Mouse (Mus musculus): Measurements from ENCODE around the gene Fer.

Fer gene

GRCm38 (mm10) chr17:63988710-63989109 is 125.8 kb downstream of the Fer start:
- no peak for DNase-seq

- no peak for DNase-seq
Observed at GRCm38 (mm10) chr17:63991160-63991559, 128.3 kb downstream of the Fer start.

- DNase-seq, result peak; percentile 54
Observed at GRCm38 (mm10) chr17:63995921-63996320, 133.1 kb downstream of the Fer start.

- no peak for DNase-seq
Observed at GRCm38 (mm10) chr17:63997643-63998042, 134.8 kb downstream of the Fer start.

- peak; percentile 8 for DNase-seq
Observed at GRCm38 (mm10) chr17:64003444-64003843, 140.6 kb downstream of the Fer start.

DNA sequence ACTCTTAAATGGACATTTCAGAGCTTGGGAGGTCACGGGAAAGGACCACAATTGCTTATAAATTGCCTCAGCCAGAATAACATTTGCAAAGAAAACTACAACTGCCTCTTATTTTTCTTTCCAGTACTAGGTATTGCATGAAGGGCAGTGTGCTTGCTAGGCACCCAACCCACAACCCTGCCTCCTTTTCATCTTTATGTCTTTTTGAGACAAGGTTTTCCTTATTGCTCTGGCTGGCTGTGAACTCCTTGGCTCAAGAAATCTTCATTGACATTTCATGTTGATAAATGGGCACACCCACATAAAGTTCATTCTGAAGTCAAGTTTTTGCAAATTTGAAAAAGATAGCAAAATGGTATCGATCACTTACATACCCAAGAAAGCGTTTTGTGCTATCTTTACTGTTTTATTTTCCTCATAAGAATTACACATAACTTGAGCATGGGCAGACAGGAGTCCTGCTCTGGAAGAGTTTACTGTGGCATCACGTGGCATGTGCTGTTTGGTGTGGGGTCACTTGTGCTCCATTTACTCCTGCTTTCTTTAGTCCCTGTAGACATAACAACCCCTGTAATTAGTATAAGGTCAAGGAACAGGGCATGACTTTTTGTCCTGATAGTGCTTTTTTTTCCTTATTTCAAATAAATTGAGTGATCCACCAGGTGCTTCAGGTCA is 142.8 kb downstream of the Fer start:
- no peak for DNase-seq

DNA sequence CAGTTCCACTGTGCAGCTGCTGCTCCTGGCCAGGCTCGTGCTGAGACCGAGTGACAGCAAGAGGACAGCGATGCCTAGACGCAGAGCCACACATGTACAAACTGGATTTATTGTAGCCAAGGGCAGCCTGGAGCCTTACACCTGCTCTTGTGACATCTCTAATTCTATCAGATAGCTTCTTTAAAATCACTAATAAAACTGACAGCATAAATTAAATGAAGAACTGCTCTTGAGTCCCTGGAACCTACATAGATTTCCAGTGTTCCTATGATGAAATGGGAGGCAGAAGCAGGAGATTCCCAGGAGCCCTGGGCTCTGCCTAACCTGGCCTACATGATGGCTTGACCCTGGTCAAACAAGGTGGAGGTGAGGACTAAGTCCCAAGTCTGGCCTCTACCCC is 153.7 kb downstream of the Fer start:
- DNase-seq, result no peak

DNA sequence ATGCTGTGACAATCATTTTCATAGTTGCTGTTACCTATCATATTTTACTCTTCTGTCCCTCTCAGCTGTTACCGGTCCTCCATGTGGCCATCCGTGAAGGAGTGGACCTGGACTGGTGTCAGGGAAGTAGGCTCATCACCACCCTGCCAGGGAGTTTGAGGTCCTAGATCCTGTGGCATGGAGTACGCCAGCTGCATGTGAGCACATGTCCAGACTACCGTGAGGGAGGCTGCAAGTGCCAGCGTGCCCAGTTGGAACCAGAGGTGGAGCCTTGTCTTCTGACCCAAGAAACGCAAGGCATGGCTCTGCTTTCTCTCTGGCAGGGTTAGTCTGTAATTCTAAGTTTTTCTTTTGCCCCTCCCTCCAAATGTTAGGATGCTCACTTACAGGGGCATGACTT is 155.4 kb downstream of the Fer start:
- no peak for DNase-seq

DNA sequence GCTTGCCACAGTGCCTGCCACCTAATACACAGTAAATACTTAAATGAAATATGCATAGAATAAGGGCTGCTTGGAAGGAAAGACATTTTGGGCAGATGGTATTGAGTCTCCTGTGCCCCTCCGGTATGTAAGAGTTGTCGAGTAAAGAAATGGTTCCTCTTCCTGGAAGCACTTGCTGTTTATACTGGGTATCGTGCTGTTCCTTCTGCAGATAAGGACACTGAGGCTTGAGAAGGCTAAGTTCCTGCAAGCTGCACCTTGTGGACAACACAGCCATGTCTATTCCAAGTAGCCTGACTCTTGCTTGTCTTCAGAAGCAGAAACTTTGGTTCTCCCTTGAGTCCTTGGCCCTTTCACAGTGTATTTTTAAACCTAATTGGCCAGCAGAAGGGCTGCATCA is 156.0 kb downstream of the Fer start:
- DNase-seq, result no peak

- DNase-seq, result no peak
Observed at GRCm38 (mm10) chr17:64019646-64020045, 156.8 kb downstream of the Fer start.

- DNase-seq, result peak; percentile 20
Observed at GRCm38 (mm10) chr17:64026485-64026884, 163.6 kb downstream of the Fer start.

DNA sequence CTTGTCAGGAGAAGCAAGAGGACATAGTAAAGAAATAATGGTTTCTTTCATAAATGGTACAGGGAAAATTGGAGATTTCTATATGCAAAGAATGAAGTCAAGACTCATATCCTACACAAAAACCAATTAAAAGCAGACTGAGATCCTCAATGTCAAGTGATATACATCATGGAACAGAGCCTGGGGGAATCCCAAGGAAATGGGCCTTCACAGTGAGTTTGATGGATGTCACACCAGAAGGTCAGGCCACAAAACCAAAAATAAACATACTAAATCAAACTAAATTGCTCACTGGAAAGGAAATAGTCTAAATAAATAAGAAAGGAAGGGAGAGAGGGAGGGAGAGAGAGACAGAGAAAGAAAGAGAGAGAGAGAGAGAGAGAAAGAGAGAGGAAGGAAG is 178.9 kb downstream of the Fer start:
- no peak for DNase-seq

DNA sequence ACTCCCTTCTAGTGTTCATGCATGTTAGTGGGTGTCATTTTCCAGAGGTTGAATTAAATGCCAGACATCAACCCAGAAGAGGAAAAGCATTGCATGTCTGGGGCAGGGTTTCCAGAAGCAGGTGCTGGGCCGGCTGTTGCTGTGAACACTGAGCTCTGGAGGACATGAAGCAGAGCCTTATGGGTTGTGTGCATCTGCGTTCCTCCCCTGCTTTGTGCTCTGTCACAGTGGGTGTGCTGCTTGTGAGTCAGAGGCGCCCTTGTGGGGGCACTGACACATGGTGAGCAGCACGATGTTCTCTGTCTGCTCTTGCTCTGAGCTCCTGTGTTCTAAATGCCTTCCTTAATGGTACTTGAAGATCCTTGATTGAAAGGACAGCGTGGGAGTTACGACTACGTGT is 182.5 kb downstream of the Fer start:
- DNase-seq, result no peak

GRCm38 (mm10) chr17:64046557-64046956 is 183.7 kb downstream of the Fer start:
- no peak for DNase-seq

GRCm38 (mm10) chr17:64050911-64051310 is 188.0 kb downstream of the Fer start:
- DNase-seq, result no peak

DNA sequence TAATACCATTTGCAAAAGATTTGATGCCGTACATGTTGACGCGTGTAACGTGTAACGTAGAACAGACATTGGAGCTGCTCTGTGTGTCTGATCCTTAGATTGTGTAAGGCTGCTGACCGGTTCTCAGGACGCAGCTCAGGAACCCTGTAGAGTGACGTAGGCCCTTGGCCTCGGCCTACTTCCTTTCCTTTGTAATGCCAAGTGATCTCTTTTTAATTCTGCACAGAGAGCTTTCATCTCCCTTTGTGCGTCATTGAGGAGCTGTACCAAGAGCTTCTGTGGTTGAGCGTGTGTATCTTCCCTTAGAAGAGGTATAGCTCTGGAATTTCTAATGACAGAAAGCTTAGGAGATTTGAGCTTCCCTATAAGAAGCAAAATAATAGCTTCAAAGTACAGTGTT is 190.8 kb downstream of the Fer start:
- no peak for DNase-seq

DNA sequence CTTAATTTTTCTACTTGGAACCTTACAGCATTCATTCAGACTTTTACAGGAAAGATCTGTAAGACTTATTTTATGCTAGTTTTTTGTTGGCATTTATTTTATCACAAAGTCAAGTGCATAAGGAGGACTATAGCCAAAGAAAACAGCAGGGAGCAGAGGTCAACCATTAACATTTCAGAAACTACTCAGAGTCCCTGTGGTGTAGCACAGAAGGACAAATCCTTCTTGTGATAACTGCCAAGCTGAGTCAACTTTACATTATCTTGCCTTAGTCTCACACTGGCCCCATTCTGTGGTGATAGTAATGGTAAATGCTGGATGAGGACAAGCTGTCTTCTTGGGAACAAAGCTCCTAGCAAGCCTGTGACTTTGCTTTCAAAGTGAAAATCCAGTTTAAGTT is 197.7 kb downstream of the Fer start:
- DNase-seq, result no peak

- DNase-seq, result no peak
Observed at GRCm38 (mm10) chr17:64065243-64065642, 202.4 kb downstream of the Fer start.

DNA sequence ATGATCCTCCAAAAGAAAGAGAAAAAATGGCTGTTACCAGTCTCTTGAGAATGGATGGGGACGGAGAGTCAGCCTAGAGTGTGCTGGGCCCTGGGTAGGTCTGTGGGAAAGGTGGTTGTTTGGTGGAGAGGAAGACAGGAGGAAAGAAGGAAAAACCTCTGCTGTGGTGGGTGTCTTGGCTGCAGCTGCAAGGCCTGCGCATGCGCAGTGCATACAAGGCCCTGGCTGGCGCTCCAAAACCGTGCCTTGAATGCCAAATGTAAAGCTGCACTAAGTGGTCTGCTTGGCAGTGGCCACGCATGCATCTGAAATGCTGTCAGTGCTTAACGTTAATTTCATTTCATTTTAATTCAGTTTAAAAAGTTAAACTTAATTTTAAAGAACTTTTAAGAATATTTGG is 214.5 kb downstream of the Fer start:
- DNase-seq, result no peak

DNA sequence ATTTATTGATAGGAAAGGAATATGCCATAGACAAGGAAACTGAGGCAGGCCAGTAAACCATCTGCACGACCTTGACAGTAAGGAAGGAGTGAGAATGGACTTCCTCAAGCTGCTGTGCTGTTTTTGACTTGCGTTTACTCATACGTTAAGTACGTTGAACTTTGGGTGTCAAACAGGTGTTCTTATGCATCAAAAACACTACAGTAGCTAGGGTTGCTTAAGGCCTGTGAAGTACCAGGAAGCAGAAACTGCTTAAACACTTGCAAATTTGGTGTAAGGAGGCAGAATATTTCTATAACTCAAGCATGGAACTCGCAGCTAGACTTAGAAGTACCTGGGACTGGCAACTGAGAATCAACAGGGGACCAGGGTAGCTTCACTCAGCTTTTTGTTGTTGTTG is 221.9 kb downstream of the Fer start:
- no peak for DNase-seq

DNA sequence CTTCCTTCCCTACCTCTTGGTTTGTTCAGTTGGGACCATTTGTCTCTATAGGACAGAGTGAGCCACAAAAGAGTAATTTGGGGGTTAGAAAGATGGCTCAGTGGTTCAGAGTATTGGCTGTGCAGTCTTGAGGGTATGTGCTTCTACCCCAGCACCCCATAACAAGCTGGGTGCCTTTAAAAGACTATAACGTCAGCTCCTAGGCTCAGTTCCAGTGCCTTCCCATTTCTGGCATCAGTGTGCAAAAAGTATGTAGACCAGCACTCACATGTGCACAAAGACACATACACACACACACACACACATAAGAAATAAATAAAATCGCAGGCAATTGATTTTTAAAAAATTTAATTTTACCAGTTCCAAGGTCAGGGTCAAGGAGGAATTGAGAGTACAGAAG is 222.6 kb downstream of the Fer start:
- DNase-seq, result no peak

DNA sequence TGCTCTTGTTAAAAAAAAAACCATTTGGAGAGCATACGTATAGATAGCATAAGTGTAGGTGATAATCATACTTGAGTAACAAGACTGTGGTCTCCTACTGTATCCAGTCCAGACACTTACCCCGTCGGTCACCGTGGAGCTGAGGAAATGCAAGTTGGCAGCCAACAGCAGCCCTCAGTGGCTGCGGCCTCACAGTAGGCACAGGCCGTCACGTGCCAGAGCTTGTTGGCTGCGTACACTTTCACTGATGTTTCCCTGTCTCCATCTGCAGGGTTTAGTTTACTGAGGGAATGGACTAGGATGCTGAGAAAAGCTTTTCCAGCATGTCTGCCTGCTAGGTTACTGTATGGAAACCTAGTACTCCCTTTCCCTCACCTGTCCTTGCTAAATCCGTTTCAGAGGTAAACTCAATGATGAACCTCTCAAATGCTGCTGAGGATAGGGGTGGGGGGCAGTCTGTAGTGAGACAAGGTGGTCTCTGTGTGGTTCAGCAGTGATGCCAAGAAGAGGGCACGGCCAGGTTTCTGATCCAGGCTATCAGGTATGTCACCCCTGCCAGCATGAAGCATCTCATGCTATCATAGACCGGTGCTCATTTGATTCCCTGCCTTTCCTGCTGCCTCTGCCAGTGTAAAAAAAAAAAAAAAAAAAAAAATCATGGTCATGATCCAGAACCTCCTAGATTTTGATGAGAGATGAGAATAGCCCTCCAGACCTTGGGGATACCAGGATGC is 224.2 kb downstream of the Fer start:
- no peak for DNase-seq

DNA sequence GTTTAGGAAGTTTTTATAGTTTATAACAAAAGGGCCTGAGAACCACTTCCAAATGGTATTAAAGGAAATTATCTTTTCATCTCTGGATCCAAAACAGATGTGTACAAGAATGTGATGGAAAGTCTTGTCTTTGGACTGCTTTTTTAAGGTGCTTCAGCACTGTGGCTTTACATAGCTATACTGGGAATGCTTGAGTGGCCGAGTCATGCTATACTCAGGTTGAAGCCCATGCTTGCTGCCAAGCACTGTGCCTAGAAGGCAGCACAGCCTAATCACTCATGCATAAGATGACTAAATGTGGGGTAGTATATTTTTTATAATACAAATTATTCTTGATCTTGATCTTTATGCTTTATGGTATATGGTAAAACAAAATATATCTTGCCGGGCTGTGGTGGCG is 225.0 kb downstream of the Fer start:
- no peak for DNase-seq

- no peak for DNase-seq
Observed at GRCm38 (mm10) chr17:64093716-64094115, 230.9 kb downstream of the Fer start.

DNA sequence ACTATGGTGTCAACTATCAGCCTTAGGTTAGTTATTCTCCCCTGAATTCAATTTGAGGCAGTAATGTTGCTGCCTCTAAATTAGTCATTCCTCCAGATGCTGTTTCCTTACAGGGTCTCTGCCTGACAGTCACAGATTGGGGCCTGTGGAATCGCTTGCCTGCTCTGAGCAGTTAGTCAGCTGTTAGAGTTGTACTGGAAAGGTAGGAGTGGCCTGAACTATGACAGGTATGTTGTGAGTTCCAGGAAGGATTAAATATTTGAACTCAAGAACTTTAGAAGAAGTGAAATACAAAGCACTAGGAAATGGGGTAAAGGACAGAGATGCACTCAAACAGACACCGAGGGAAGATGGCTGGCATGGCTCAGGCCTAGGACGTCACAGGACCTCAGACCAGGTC is 233.9 kb downstream of the Fer start:
- peak; percentile 8 for DNase-seq
